Mouse (Mus musculus) lung, adult 2 months (tissue): ENCODE data around the gene Epor. TPM values are rescaled to one million over a fixed set of nuclear protein-coding genes. Genes with fewer than 3 reads are reported as not detected.

Experiments
- DNase-seq: peaks from one replicate; pipeline ENCODE4 v3.0.0; 2022
- H3K4me1 ChIP-seq: fragments of 200-500 bp; 2 replicates; pipeline ENCODE4 v1.6.1; 2011; ENCODE audit warnings: low read length; ENCODE audit not compliant: control insufficient read depth, insufficient read depth
- H3K4me3 ChIP-seq: fragments of 200-500 bp; replicated peaks from 2 replicates; pipeline ENCODE3; 2011; ENCODE audit warnings: low read depth, mild to moderate bottlenecking, control low read depth, low read length; ENCODE audit errors: extremely low read depth
- CTCF ChIP-seq: fragments of 200-500 bp; IDR thresholded peaks from 2 replicates; pipeline ENCODE4 v1.5.1; 2011; ENCODE audit warnings: mild to moderate bottlenecking, low read length, control low read depth; ENCODE audit not compliant: insufficient read depth
- POLR2A ChIP-seq: fragments of 200-500 bp; IDR thresholded peaks from 2 replicates; pipeline ENCODE4 v1.6.1; 2011; ENCODE audit warnings: low read depth, mild to moderate bottlenecking, control low read depth, low read length, borderline replicate concordance; ENCODE audit errors: extremely low read depth
- WGBS: fragments of 180-500 bp; shearing (Covaris S2); methylation state at CpG from one replicate; pipeline ENCODE4 v1.1.7; 2018; 5-methylcytosine and 5-hydroxymethylcytosine counted together
- polyA plus RNA-seq: library from polyadenylated mRNA; depleted of rRNA; stranded (reverse); fragments of >200 nt; gene quantifications from 2 replicates; pipeline ENCODE4 v1.2.3, GENCODE M21; 2012; rRNA removed

Epor gene
- polyA plus RNA-seq, 1 experiment, result 11.1 TPM

GRCm38 (mm10) chr9:21918692-21919384 is 44.5 kb downstream of the Epor start:
- Histone ChIP-seq H3K4me3 (no peak overlapping the region), H3K4me1 (peaks cover 7% of the 10 kb centered on the region)
- TF ChIP-seq CTCF (no peak), POLR2A (no peak)
- 25% methylated on average over 5 of the region's 5 CpGs for WGBS
- DNase-seq, result no peak

- DNase-seq, result peak; percentile 95
- TF ChIP-seq CTCF, result no peak
- peak; percentile 49; the same call in 1 of the 2 replicates for TF ChIP-seq POLR2A
- peak within 1 kb of the TSS; percentile 88 for H3K4me3 ChIP-seq
- peaks cover 4% of the 10 kb centered on the region for H3K4me1 ChIP-seq
- WGBS, result under 1% methylated on average over 36 of the region's 36 CpGs
These were observed 45.2 kb downstream of the Epor start, which contains the start of gene Rab3d for GRCm38 (mm10) chr9:21918035-21918592. Gene Rab3d (minus strand): TSS chr9:21918192.

DNA sequence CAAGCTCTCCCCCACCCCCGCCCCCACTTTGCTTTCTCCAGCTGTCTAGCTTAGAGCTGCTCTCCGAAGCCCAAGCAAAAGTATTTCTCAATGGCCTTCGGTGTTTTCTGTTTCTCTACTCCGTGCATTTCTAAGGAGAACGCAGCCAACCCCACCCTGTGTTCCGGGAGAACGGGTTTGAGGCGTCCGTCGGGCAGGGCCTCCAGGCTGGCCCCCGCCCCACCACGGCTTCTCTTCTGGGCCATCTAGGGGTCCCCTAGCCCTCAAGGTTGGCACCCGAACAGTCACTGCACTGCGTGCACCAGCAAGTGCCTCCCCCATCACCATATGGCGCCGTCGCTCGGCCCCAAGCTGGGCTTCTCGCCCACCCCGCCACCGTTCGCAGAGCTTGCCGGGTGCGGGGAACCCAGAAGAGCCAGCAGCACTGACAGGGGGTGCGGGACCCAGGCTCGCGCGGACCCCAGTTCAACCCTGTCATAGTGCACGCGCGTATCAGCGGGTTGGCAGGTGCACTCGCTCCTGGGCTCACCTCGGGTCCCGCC is 45.7 kb downstream of the Epor start:
- Histone ChIP-seq H3K4me1 (peaks cover 4% of the 10 kb centered on the region), H3K4me3 (peak overlapping the region; percentile 88)
- TF ChIP-seq CTCF (no peak), POLR2A (no peak)
- peak; percentile 52 for DNase-seq
- WGBS, result 2% methylated on average over 35 of the region's 35 CpGs

DNA sequence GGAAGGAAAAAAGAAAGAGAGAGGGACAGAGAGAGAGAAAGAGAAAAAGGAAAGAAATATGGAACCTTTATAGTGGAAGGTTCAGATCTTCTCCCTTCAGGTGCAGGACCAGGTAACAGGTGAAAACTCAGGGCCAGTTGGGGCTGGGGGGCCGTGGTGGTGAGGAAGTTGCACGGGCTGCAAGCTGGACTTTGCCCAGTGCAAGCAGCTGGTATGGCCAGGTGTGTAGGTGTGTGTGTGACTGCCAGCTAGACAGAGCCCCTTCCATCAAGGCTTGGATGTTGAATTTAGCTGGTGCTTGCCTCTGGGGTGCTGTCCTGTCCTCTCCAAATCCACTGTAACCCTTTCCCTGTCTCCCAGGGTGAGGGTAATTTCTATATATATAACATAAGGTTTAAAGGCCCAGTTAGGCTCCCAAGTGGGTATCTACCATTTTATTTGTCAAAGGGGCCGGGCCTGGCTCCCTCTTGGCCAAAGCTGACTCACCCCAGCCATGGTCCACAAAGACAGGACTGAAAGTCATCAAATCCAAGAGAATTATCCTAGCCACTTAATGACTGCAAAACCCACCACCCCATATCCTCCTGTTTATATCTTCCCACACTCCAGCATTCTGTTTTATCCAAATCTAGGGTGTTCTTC is 46.3 kb downstream of the Epor start:
- Histone ChIP-seq H3K4me1 (peaks cover 4% of the 10 kb centered on the region), H3K4me3 (peak overlapping the region; percentile 88)
- DNase-seq, result no peak
- whole genome bisulfite sequencing, result 53% methylated on average over 3 of the region's 3 CpGs
- TF ChIP-seq POLR2A, result no peak
- TF ChIP-seq CTCF, result no peak

DNA sequence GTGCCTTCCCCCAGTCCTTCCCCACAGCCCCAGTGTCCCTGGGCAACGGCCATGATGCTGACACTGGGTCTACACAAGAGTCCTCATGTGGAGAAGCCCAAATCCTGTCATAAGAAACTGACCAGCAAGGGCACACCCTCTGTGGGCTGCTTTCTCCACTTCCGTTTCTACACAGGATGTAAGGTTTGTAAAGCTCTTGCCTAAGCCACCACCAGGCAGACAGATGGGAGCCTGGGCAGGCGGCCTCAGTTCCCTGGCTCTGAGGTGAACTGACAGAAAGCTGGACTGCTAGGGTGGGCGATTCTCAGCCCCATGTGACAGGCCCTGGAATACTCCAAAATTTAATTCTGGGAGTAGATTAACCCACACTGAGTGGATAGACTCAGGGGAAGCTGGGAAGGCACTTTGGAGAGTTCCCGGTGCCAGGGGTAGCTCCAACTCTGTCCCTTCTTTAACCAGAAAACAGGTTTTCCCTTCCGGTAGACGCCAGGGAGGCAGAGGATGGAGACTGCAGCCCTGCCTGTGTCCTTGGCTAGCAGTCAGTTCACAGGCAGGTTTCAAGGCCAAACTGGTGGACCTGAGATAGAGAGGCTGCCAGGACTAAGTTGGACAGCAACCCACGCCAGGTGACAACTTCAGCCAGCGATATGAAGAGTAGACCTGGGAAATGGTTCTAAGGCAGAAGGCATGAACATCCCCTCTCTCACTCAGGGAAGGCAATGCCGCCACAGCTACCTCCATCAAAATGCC is 53.7 kb downstream of the Epor start:
- Histone ChIP-seq H3K4me3 (no peak overlapping the region), H3K4me1 (no peaks in the 10 kb centered on the region)
- DNase-seq, result no peak
- WGBS, result 75% methylated on average over 10 of the region's 10 CpGs
- TF ChIP-seq CTCF, result no peak
- TF ChIP-seq POLR2A, result no peak

Other genes starting within 250 kb of the Epor start
- 84.2 and 87.2 TPM in 2 replicates for gene Ldlr, start 240.0 kb downstream of the Epor start, polyA plus RNA-seq
- gene Spc24, start 203.2 kb downstream of the Epor start, polyA plus RNA-seq, result 2.9 and 3.2 TPM in 2 replicates
- 108 and 127 TPM in 2 replicates for gene Kank2, start 164.8 kb downstream of the Epor start, polyA plus RNA-seq
- 7.4 and 8.2 TPM in 2 replicates for gene Angptl8, start 128.0 kb downstream of the Epor start, polyA plus RNA-seq
- 262 and 278 TPM in 2 replicates for gene Dock6, start 110.9 kb downstream of the Epor start, polyA plus RNA-seq
- 83.6 and 104 TPM in 2 replicates for gene Rab3d, start 45.3 kb downstream of the Epor start, polyA plus RNA-seq
- 6.3 and 7.6 TPM in 2 replicates for gene Ccdc159, start 36.0 kb downstream of the Epor start, polyA plus RNA-seq
- 190 and 194 TPM in 2 replicates for gene Tmem205, start 36.0 kb downstream of the Epor start, polyA plus RNA-seq
- 15.6 and 19.2 TPM in 2 replicates for gene Plppr2, start 26.5 kb downstream of the Epor start, polyA plus RNA-seq
- gene Swsap1, start 7.8 kb downstream of the Epor start, polyA plus RNA-seq, result 10.1 and 10.8 TPM in 2 replicates
- gene Rgl3, start 25.9 kb upstream of the Epor start, polyA plus RNA-seq, result 24.8 and 30.6 TPM in 2 replicates
- 2.9 and 3.6 TPM in 2 replicates for gene Ccdc151, start 39.1 kb upstream of the Epor start, polyA plus RNA-seq
- 52.9 and 58.0 TPM in 2 replicates for gene Prkcsh, start 39.3 kb upstream of the Epor start, polyA plus RNA-seq
- gene Elavl3, start 88.5 kb upstream of the Epor start, polyA plus RNA-seq, result 0.05 and 0.06 TPM in 2 replicates
- gene Gm49318, start 107.8 kb upstream of the Epor start, polyA plus RNA-seq, result not detected in 2 replicates
- 20.3 and 23.1 TPM in 2 replicates for gene Zfp653, start 107.9 kb upstream of the Epor start, polyA plus RNA-seq
- 29.1 and 36.4 TPM in 2 replicates for gene Ecsit, start 121.9 kb upstream of the Epor start, polyA plus RNA-seq
- 79.3 and 94.3 TPM in 2 replicates for gene Cnn1, start 135.7 kb upstream of the Epor start, polyA plus RNA-seq
- gene Elof1, start 153.7 kb upstream of the Epor start, polyA plus RNA-seq, result 176 and 180 TPM in 2 replicates
- gene Acp5, start 172.2 kb upstream of the Epor start, polyA plus RNA-seq, result 47.7 and 54.5 TPM in 2 replicates
- 67.8 and 68.8 TPM in 2 replicates for gene Pigyl, start 193.3 kb upstream of the Epor start, polyA plus RNA-seq
- gene Zfp872, start 224.6 kb upstream of the Epor start, polyA plus RNA-seq, result 0.10 and 0.12 TPM in 2 replicates